Mouse (Mus musculus) limb, embryonic 13.5 days (tissue): ENCODE data around the gene Casq2. TPM values are rescaled to one million over a fixed set of nuclear protein-coding genes. Genes with fewer than 3 reads are reported as not detected.
A peak's percentile ranks its signal among the peaks of the same experiment; 100 is the strongest.

ENCODE experiments used
- ATAC-seq: fragments of 200-750 bp; cut with Nextera tagmentation; 2 replicates; pipeline ENCODE4 v1.8.0; 2017; ENCODE audit warnings: low read depth, moderate number of reproducible peaks, moderate TSS enrichment; ENCODE audit not compliant: low FRiP score
- H3K27ac ChIP-seq: fragments of 300-500 bp; sonication (generic); 2 replicates; pipeline ENCODE4 v1.5.1; 2015; ENCODE audit warnings: inconsistent platforms, mild to moderate bottlenecking, moderate library complexity
- H3K27me3 ChIP-seq: fragments of 300-500 bp; sonication (generic); 2 replicates; pipeline ENCODE4 v1.6.1; 2015; ENCODE audit warnings: mild to moderate bottlenecking, inconsistent platforms
- H3K36me3 ChIP-seq: fragments of 300-500 bp; sonication (generic); 2 replicates; pipeline ENCODE4 v1.6.1; 2015; ENCODE audit warnings: inconsistent platforms, mild to moderate bottlenecking, moderate library complexity
- H3K4me1 ChIP-seq: fragments of 300-500 bp; sonication (generic); 2 replicates; pipeline ENCODE4 v1.6.1; 2015; ENCODE audit warnings: inconsistent platforms
- H3K4me2 ChIP-seq: fragments of 300-500 bp; sonication (generic); replicated peaks from 2 replicates; pipeline ENCODE4 v1.6.1; 2015; ENCODE audit warnings: inconsistent platforms, mild to moderate bottlenecking, moderate library complexity
- H3K4me3 ChIP-seq: fragments of 300-500 bp; sonication (generic); 2 replicates; pipeline ENCODE4 v1.5.1; 2015; ENCODE audit warnings: moderate library complexity, mild to moderate bottlenecking, inconsistent platforms
- H3K9ac ChIP-seq: fragments of 300-500 bp; sonication (generic); 2 replicates; pipeline ENCODE4 v1.6.1; 2015; ENCODE audit warnings: mild to moderate bottlenecking, inconsistent platforms
- H3K9me3 ChIP-seq: fragments of 300-500 bp; sonication (generic); 2 replicates; pipeline ENCODE4 v1.6.1; 2016; ENCODE audit warnings: inconsistent platforms
- WGBS: fragments of 180-500 bp; shearing (Covaris S2); methylation state at CpG from one replicate; pipeline ENCODE4 v1.1.7; 2015; 5-methylcytosine and 5-hydroxymethylcytosine counted together
- polyA plus RNA-seq: library from polyadenylated mRNA; unstranded; fragments of >200 nt; fragmentation: Nextera tagmentation; extraction: Ambion mirVana; gene quantifications from 2 replicates; pipeline ENCODE4 v1.2.1, GENCODE M21; 2015

The Casq2 gene
- polyA plus RNA-seq, 1 experiment from 2014 or later = 38.5 TPM

- peaks cover 26% of the 10 kb centered on the region for H3K36me3 ChIP-seq
- H3K4me3 ChIP-seq = no peak overlapping the region
- no peak overlapping the region for H3K4me2 ChIP-seq
- H3K27ac ChIP-seq = no peak overlapping the region
- peaks cover 54% of the 10 kb centered on the region for H3K4me1 ChIP-seq
- no peak for ATAC-seq
- no peak overlapping the region for H3K9ac ChIP-seq
- 0 out of 2 replicates have a peak, but pooled peaks cover 3% of the 10 kb centered on the region for H3K27me3 ChIP-seq
- H3K9me3 ChIP-seq = peaks cover 6% of the 10 kb centered on the region; the same call in 1 of the 2 replicates
- WGBS = 32% methylated on average over 6 of the region's 6 CpGs
Observed at GRCm38 (mm10) chr3:102188972-102189371, 102.8 kb downstream of the Casq2 start.

GRCm38 (mm10) chr3:102190015-102190414, 103.8 kb downstream of the Casq2 start:
- peaks cover 7% of the 10 kb centered on the region; the same call in 1 of the 2 replicates for H3K27me3 ChIP-seq
- H3K27ac ChIP-seq = no peak overlapping the region
- no peak for ATAC-seq
- no peak overlapping the region for H3K4me3 ChIP-seq
- WGBS = 14% methylated on average over 4 of the region's 4 CpGs
- no peak overlapping the region for H3K9ac ChIP-seq
- peaks cover 6% of the 10 kb centered on the region; the same call in 1 of the 2 replicates for H3K9me3 ChIP-seq
- peaks cover 54% of the 10 kb centered on the region for H3K4me1 ChIP-seq
- H3K4me2 ChIP-seq = no peak overlapping the region
- H3K36me3 ChIP-seq = peaks cover 23% of the 10 kb centered on the region

- Histone ChIP-seq H3K9ac (no peak overlapping the region), H3K4me1 (peaks cover 55% of the 10 kb centered on the region), H3K4me3 (no peak overlapping the region), H3K9me3 (peaks cover 6% of the 10 kb centered on the region; the same call in 1 of the 2 replicates), H3K27me3 (peaks cover 7% of the 10 kb centered on the region; the same call in 1 of the 2 replicates), H3K4me2 (no peak overlapping the region), H3K36me3 (peaks cover 24% of the 10 kb centered on the region), H3K27ac (no peak overlapping the region)
- ATAC-seq = no peak
Observed at GRCm38 (mm10) chr3:102190642-102191041, 104.4 kb downstream of the Casq2 start.

GRCm38 (mm10) chr3:102191575-102191974, 105.4 kb downstream of the Casq2 start:
- Histone ChIP-seq H3K36me3 (peaks cover 24% of the 10 kb centered on the region), H3K4me3 (no peak overlapping the region), H3K27ac (no peak overlapping the region), H3K9me3 (no peaks in the 10 kb centered on the region), H3K4me2 (no peak overlapping the region), H3K4me1 (peaks cover 63% of the 10 kb centered on the region), H3K9ac (no peak overlapping the region), H3K27me3 (peaks cover 12% of the 10 kb centered on the region; the same call in 1 of the 2 replicates)
- no peak for ATAC-seq
- WGBS = 72% methylated on average over 3 of the region's 3 CpGs

- no peak overlapping the region for H3K4me2 ChIP-seq
- peaks cover 13% of the 10 kb centered on the region; the same call in 1 of the 2 replicates for H3K27me3 ChIP-seq
- no peaks in the 10 kb centered on the region for H3K9me3 ChIP-seq
- H3K4me3 ChIP-seq = no peak overlapping the region
- H3K4me1 ChIP-seq = peaks cover 73% of the 10 kb centered on the region
- no peak overlapping the region for H3K9ac ChIP-seq
- H3K27ac ChIP-seq = no peak overlapping the region
- WGBS = 68% methylated on average over 2 of the region's 2 CpGs
- ATAC-seq = no peak
- H3K36me3 ChIP-seq = peaks cover 20% of the 10 kb centered on the region
Observed at GRCm38 (mm10) chr3:102192621-102193020, 106.4 kb downstream of the Casq2 start.

GRCm38 (mm10) chr3:102193488-102194290, 107.5 kb downstream of the Casq2 start:
- H3K27ac ChIP-seq = peak overlapping the region; percentile 64; the same call in 1 of the 2 replicates
- H3K4me1 ChIP-seq = peaks cover 77% of the 10 kb centered on the region
- ATAC-seq = peak; percentile 16; the same call in 1 of the 2 replicates
- peaks cover 14% of the 10 kb centered on the region for H3K36me3 ChIP-seq
- H3K9ac ChIP-seq = 0 out of 2 replicates have a peak overlapping the region, but pooled peaks have one; percentile 15
- H3K9me3 ChIP-seq = no peaks in the 10 kb centered on the region
- peaks cover 13% of the 10 kb centered on the region; the same call in 1 of the 2 replicates for H3K27me3 ChIP-seq
- 8% methylated on average over 19 of the region's 20 CpGs for WGBS
- H3K4me3 ChIP-seq = 0 out of 2 replicates have a peak overlapping the region, but pooled peaks have one; percentile 7
- H3K4me2 ChIP-seq = peak overlapping the region; percentile 48

GRCm38 (mm10) chr3:102194291-102195051, 108.3 kb downstream of the Casq2 start:
- peak overlapping the region; percentile 15; the same call in 1 of the 2 replicates for H3K9ac ChIP-seq
- peaks cover 14% of the 10 kb centered on the region for H3K36me3 ChIP-seq
- H3K4me3 ChIP-seq = no peak overlapping the region
- WGBS = 5% methylated on average over 11 of the region's 11 CpGs
- H3K4me1 ChIP-seq = peaks cover 79% of the 10 kb centered on the region
- peak overlapping the region; percentile 64; the same call in 1 of the 2 replicates for H3K27ac ChIP-seq
- no peaks in the 10 kb centered on the region for H3K9me3 ChIP-seq
- peaks cover 13% of the 10 kb centered on the region; the same call in 1 of the 2 replicates for H3K27me3 ChIP-seq
- ATAC-seq = peak; percentile 49; the same call in 1 of the 2 replicates
- H3K4me2 ChIP-seq = peak overlapping the region; percentile 48

- Histone ChIP-seq H3K9ac (no peak overlapping the region), H3K4me2 (no peak overlapping the region), H3K4me3 (no peak overlapping the region), H3K36me3 (peaks cover 14% of the 10 kb centered on the region; the same call in 1 of the 2 replicates), H3K9me3 (no peaks in the 10 kb centered on the region), H3K27me3 (peaks cover 13% of the 10 kb centered on the region; the same call in 1 of the 2 replicates), H3K27ac (no peak overlapping the region), H3K4me1 (peaks cover 76% of the 10 kb centered on the region)
- no peak for ATAC-seq
- 30% methylated on average over 2 of the region's 2 CpGs for WGBS
Observed at GRCm38 (mm10) chr3:102195762-102196161, 109.5 kb downstream of the Casq2 start.

Other genes starting within 250 kb of the Casq2 start
- 1.3 and 1.5 TPM in 2 replicates for gene Mab21l3, start 237.5 kb upstream of the Casq2 start, polyA plus RNA-seq
- 6.0 and 6.4 TPM in 2 replicates for gene Slc22a15, start 162.0 kb upstream of the Casq2 start, polyA plus RNA-seq
- gene Nhlh2, start 76.3 kb upstream of the Casq2 start, polyA plus RNA-seq = 0.04 and 0.18 TPM in 2 replicates
- 17.2 and 19.8 TPM in 2 replicates for gene Vangl1, start 118.3 kb downstream of the Casq2 start, polyA plus RNA-seq